Mouse (Mus musculus): ENCODE measurements around the gene Sem1. TPM values are rescaled to one million over a fixed set of nuclear protein-coding genes. Genes with fewer than 3 reads are reported as not detected.
A peak's percentile ranks its signal among the peaks of the same experiment; 100 is the strongest.

The Sem1 gene
- total and polyA plus RNA-seq, 2 experiments = 15.2 to 45.6 TPM

- Histone ChIP-seq H3K4me1 (ENCODE audit: control insufficient read depth, insufficient read depth, low read length) (peaks cover 10% of the 10 kb centered on the region), H3K79me2 (ENCODE audit: control insufficient read depth, insufficient read depth, low read length) (peaks cover 12% of the 10 kb centered on the region; the same call in 1 of the 2 replicates), H3K27me3 (ENCODE audit: control insufficient read depth, insufficient read depth, low read length) (no peaks in the 10 kb centered on the region), H3K9ac (ENCODE audit: low read depth, low read length) (peak overlapping the region; percentile 95), H3K4me3 (ENCODE audit: insufficient read depth, low read depth, low read length) (peak overlapping the region; percentile 75), H3K36me3 (ENCODE audit: control insufficient read depth, insufficient read depth, low read length) (no peaks in the 10 kb centered on the region), H3K27ac (replicated peaks; ENCODE audit: insufficient read depth, low read depth, low read length) (peak overlapping the region; percentile 92)
- no peak for TF ChIP-seq CTCF (IDR thresholded peaks at IDR 0.05; ENCODE audit: low read depth, low read length)
- no peak for TF ChIP-seq POLR2A (IDR thresholded peaks at IDR 0.05; ENCODE audit: extremely low read depth, insufficient read depth, low read length)
- WGBS = under 1% methylated on average over 17 of the region's 17 CpGs
- peak; percentile 55 for DNase-seq (ENCODE audit: extremely low read depth, low read depth, low spot score)
Measured at GRCm38 (mm10) chr6:6577741-6578284, 650 bp downstream of the Sem1 start.

GRCm38 (mm10) chr6:6577291-6577690 is 1.2 kb downstream of the Sem1 start:
- H3K36me3 ChIP-seq (ENCODE audit: control insufficient read depth, insufficient read depth, low read length) = no peaks in the 10 kb centered on the region
- peaks cover 12% of the 10 kb centered on the region; the same call in 1 of the 2 replicates for H3K79me2 ChIP-seq (ENCODE audit: control insufficient read depth, insufficient read depth, low read length)
- H3K27ac ChIP-seq (replicated peaks; ENCODE audit: insufficient read depth, low read depth, low read length) = no peak overlapping the region
- peak overlapping the region; percentile 75; the same call in 1 of the 2 replicates for H3K4me3 ChIP-seq (ENCODE audit: insufficient read depth, low read depth, low read length)
- WGBS = 55% methylated on average over 3 of the region's 3 CpGs
- H3K4me1 ChIP-seq (ENCODE audit: control insufficient read depth, insufficient read depth, low read length) = peaks cover 12% of the 10 kb centered on the region
- no peak overlapping the region for H3K9ac ChIP-seq (ENCODE audit: low read depth, low read length)
- no peaks in the 10 kb centered on the region for H3K27me3 ChIP-seq (ENCODE audit: control insufficient read depth, insufficient read depth, low read length)
- no peak for TF ChIP-seq POLR2A (IDR thresholded peaks at IDR 0.05; ENCODE audit: extremely low read depth, insufficient read depth, low read length)
- TF ChIP-seq CTCF (IDR thresholded peaks at IDR 0.05; ENCODE audit: low read depth, low read length) = no peak
- DNase-seq (ENCODE audit: extremely low read depth, low read depth, low spot score) = no peak

GRCm38 (mm10) chr6:6575796-6576195 is 2.7 kb downstream of the Sem1 start:
- peaks cover 14% of the 10 kb centered on the region; the same call in 1 of the 2 replicates for H3K79me2 ChIP-seq (ENCODE audit: control insufficient read depth, insufficient read depth, low read length)
- H3K27ac ChIP-seq (replicated peaks; ENCODE audit: insufficient read depth, low read depth, low read length) = no peak overlapping the region
- H3K4me1 ChIP-seq (ENCODE audit: control insufficient read depth, insufficient read depth, low read length) = peaks cover 12% of the 10 kb centered on the region
- no peak overlapping the region for H3K9ac ChIP-seq (ENCODE audit: low read depth, low read length)
- H3K27me3 ChIP-seq (ENCODE audit: control insufficient read depth, insufficient read depth, low read length) = no peaks in the 10 kb centered on the region
- no peak for TF ChIP-seq CTCF (IDR thresholded peaks at IDR 0.05; ENCODE audit: low read depth, low read length)
- no peak for TF ChIP-seq POLR2A (IDR thresholded peaks at IDR 0.05; ENCODE audit: extremely low read depth, insufficient read depth, low read length)
- 84% methylated on average over 4 of the region's 4 CpGs for WGBS
- H3K4me3 ChIP-seq (ENCODE audit: insufficient read depth, low read depth, low read length) = no peak overlapping the region
- no peaks in the 10 kb centered on the region for H3K36me3 ChIP-seq (ENCODE audit: control insufficient read depth, insufficient read depth, low read length)
- no peak for DNase-seq (ENCODE audit: extremely low read depth, low read depth, low spot score)

GRCm38 (mm10) chr6:6568436-6568835 is 10.0 kb downstream of the Sem1 start:
- Histone ChIP-seq H3K27me3 (ENCODE audit: control insufficient read depth, insufficient read depth, low read length) (no peaks in the 10 kb centered on the region), H3K27ac (replicated peaks; ENCODE audit: insufficient read depth, low read depth, low read length) (no peak overlapping the region), H3K4me3 (ENCODE audit: insufficient read depth, low read depth, low read length) (no peak overlapping the region), H3K4me1 (ENCODE audit: control insufficient read depth, insufficient read depth, low read length) (peaks cover 4% of the 10 kb centered on the region; the same call in 1 of the 2 replicates), H3K36me3 (ENCODE audit: control insufficient read depth, insufficient read depth, low read length) (no peaks in the 10 kb centered on the region), H3K79me2 (ENCODE audit: control insufficient read depth, insufficient read depth, low read length) (peaks cover 7% of the 10 kb centered on the region; the same call in 1 of the 2 replicates), H3K9ac (ENCODE audit: low read depth, low read length) (no peak overlapping the region)
- no peak for DNase-seq (ENCODE audit: extremely low read depth, low read depth, low spot score)
- 45% methylated on average over 3 of the region's 3 CpGs for WGBS
- TF ChIP-seq POLR2A (IDR thresholded peaks at IDR 0.05; ENCODE audit: extremely low read depth, insufficient read depth, low read length) = no peak
- no peak for TF ChIP-seq CTCF (IDR thresholded peaks at IDR 0.05; ENCODE audit: low read depth, low read length)

GRCm38 (mm10) chr6:6563691-6564090 is 14.8 kb downstream of the Sem1 start:
- Histone ChIP-seq H3K79me2 (ENCODE audit: control insufficient read depth, insufficient read depth, low read length) (peaks cover 10% of the 10 kb centered on the region; the same call in 1 of the 2 replicates), H3K4me1 (ENCODE audit: control insufficient read depth, insufficient read depth, low read length) (peaks cover 6% of the 10 kb centered on the region; the same call in 1 of the 2 replicates), H3K36me3 (ENCODE audit: control insufficient read depth, insufficient read depth, low read length) (peaks cover 6% of the 10 kb centered on the region), H3K27ac (replicated peaks; ENCODE audit: insufficient read depth, low read depth, low read length) (no peak overlapping the region), H3K9ac (ENCODE audit: low read depth, low read length) (no peak overlapping the region), H3K27me3 (ENCODE audit: control insufficient read depth, insufficient read depth, low read length) (no peaks in the 10 kb centered on the region), H3K4me3 (ENCODE audit: insufficient read depth, low read depth, low read length) (no peak overlapping the region)
- TF ChIP-seq CTCF (IDR thresholded peaks at IDR 0.05; ENCODE audit: low read depth, low read length) (no peak), POLR2A (IDR thresholded peaks at IDR 0.05; ENCODE audit: extremely low read depth, insufficient read depth, low read length) (no peak)
- 31% methylated on average over 5 of the region's 5 CpGs for WGBS
- DNase-seq (ENCODE audit: extremely low read depth, low read depth, low spot score) = peak; percentile 71

GRCm38 (mm10) chr6:6562716-6563115 is 15.7 kb downstream of the Sem1 start:
- no peak for TF ChIP-seq CTCF (IDR thresholded peaks at IDR 0.05; ENCODE audit: low read depth, low read length)
- TF ChIP-seq POLR2A (IDR thresholded peaks at IDR 0.05; ENCODE audit: extremely low read depth, insufficient read depth, low read length) = no peak
- peaks cover 9% of the 10 kb centered on the region for H3K36me3 ChIP-seq (ENCODE audit: control insufficient read depth, insufficient read depth, low read length)
- H3K4me3 ChIP-seq (ENCODE audit: insufficient read depth, low read depth, low read length) = no peak overlapping the region
- peaks cover 10% of the 10 kb centered on the region; the same call in 1 of the 2 replicates for H3K79me2 ChIP-seq (ENCODE audit: control insufficient read depth, insufficient read depth, low read length)
- 91% methylated on average over 5 of the region's 5 CpGs for WGBS
- H3K4me1 ChIP-seq (ENCODE audit: control insufficient read depth, insufficient read depth, low read length) = peaks cover 6% of the 10 kb centered on the region; the same call in 1 of the 2 replicates
- DNase-seq (ENCODE audit: extremely low read depth, low read depth, low spot score) = no peak
- H3K27ac ChIP-seq (replicated peaks; ENCODE audit: insufficient read depth, low read depth, low read length) = no peak overlapping the region
- H3K9ac ChIP-seq (ENCODE audit: low read depth, low read length) = no peak overlapping the region
- no peaks in the 10 kb centered on the region for H3K27me3 ChIP-seq (ENCODE audit: control insufficient read depth, insufficient read depth, low read length)
